Mouse (Mus musculus): ENCODE data around the gene Zbtb38. TPM values are rescaled to one million over a fixed set of nuclear protein-coding genes. Genes with fewer than 3 reads are reported as not detected.

Gene Zbtb38
- polyA plus RNA-seq, 1 experiment, result 10.0 TPM

DNA sequence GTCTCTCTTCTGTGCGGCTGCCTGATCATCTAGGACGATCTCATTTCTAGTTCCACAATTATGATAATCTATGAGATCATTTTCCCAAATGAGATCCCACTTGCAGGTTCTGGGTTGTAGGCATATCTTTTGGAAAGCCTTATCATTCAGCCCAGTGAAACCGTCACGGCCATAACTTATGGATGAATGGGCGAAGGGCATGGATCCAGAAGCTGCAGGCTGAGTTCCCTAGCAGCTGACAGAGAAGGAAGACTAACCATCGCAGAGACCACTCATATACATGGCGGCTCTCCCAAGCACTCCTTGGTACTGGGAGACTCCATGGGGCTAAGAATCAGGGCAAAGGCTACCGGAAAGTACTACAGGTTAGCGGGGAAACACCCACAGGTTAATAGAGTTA is 43.7 kb downstream of the Zbtb38 start:
- H3K4me3 ChIP-seq (ENCODE audit: insufficient read depth, poor library complexity, severe bottlenecking), result no peak overlapping the region
- H3ac ChIP-seq (ENCODE audit: control insufficient read depth, insufficient read length, low read depth), result no peak overlapping the region
- no peaks in the 10 kb centered on the region for H3K27me3 ChIP-seq (ENCODE audit: control insufficient read depth, insufficient read depth, insufficient read length)
- peaks cover 78% of the 10 kb centered on the region for H3K36me3 ChIP-seq (ENCODE audit: control insufficient read depth, insufficient read depth)
- peaks cover 26% of the 10 kb centered on the region for H3K79me3 ChIP-seq (ENCODE audit: low read depth)
- H3K79me2 ChIP-seq (ENCODE audit: control insufficient read depth, insufficient read depth), result peaks cover 74% of the 10 kb centered on the region
- TF ChIP-seq FOSL1 (IDR thresholded peaks at IDR 0.05; ENCODE audit: insufficient read depth, low read length, poor library complexity, severe bottlenecking) (no peak), MAX (IDR thresholded peaks at IDR 0.05) (no peak), MYOG (IDR thresholded peaks at IDR 0.05; ENCODE audit: control insufficient read depth, extremely low read depth, insufficient read length) (no peak), USF1 (IDR thresholded peaks at IDR 0.05; ENCODE audit: low read depth) (no peak), MYOD1 (IDR thresholded peaks at IDR 0.05; ENCODE audit: control insufficient read depth, insufficient read length, low read depth) (no peak), CTCF (IDR thresholded peaks at IDR 0.05; ENCODE audit: control insufficient read depth, insufficient read depth, insufficient read length) (no peak), CEBPB (IDR thresholded peaks at IDR 0.05; ENCODE audit: low read depth) (no peak)

GRCm38 (mm10) chr9:96707964-96708363 is 44.7 kb downstream of the Zbtb38 start:
- Histone ChIP-seq H3K36me3 (ENCODE audit: control insufficient read depth, insufficient read depth) (peaks cover 84% of the 10 kb centered on the region), H3K79me2 (ENCODE audit: control insufficient read depth, insufficient read depth) (peaks cover 68% of the 10 kb centered on the region), H3K4me3 (ENCODE audit: insufficient read depth, poor library complexity, severe bottlenecking) (no peak overlapping the region), H3ac (ENCODE audit: control insufficient read depth, insufficient read length, low read depth) (no peak overlapping the region), H3K79me3 (ENCODE audit: low read depth) (peaks cover 25% of the 10 kb centered on the region), H3K27me3 (ENCODE audit: control insufficient read depth, insufficient read depth, insufficient read length) (no peaks in the 10 kb centered on the region)
- TF ChIP-seq MYOG (IDR thresholded peaks at IDR 0.05; ENCODE audit: control insufficient read depth, extremely low read depth, insufficient read length) (no peak), MYOD1 (IDR thresholded peaks at IDR 0.05; ENCODE audit: control insufficient read depth, insufficient read length, low read depth) (no peak), CEBPB (IDR thresholded peaks at IDR 0.05; ENCODE audit: low read depth) (no peak), FOSL1 (IDR thresholded peaks at IDR 0.05; ENCODE audit: insufficient read depth, low read length, poor library complexity, severe bottlenecking) (no peak), CTCF (IDR thresholded peaks at IDR 0.05; ENCODE audit: control insufficient read depth, insufficient read depth, insufficient read length) (no peak), MAX (IDR thresholded peaks at IDR 0.05) (no peak), USF1 (IDR thresholded peaks at IDR 0.05; ENCODE audit: low read depth) (no peak)

GRCm38 (mm10) chr9:96705576-96706285 is 46.9 kb downstream of the Zbtb38 start:
- TF ChIP-seq CEBPB (IDR thresholded peaks at IDR 0.05; ENCODE audit: low read depth), result no peak
- TF ChIP-seq FOSL1 (IDR thresholded peaks at IDR 0.05; ENCODE audit: insufficient read depth, low read length, poor library complexity, severe bottlenecking), result no peak
- no peak for TF ChIP-seq USF1 (IDR thresholded peaks at IDR 0.05; ENCODE audit: low read depth)
- no peak for TF ChIP-seq MYOG (IDR thresholded peaks at IDR 0.05; ENCODE audit: control insufficient read depth, extremely low read depth, insufficient read length)
- no peak for TF ChIP-seq CTCF (IDR thresholded peaks at IDR 0.05; ENCODE audit: control insufficient read depth, insufficient read depth, insufficient read length)
- TF ChIP-seq MYOD1 (IDR thresholded peaks at IDR 0.05; ENCODE audit: control insufficient read depth, insufficient read length, low read depth), result no peak
- TF ChIP-seq MAX (IDR thresholded peaks at IDR 0.05), result no peak
- peaks cover 84% of the 10 kb centered on the region for H3K36me3 ChIP-seq (ENCODE audit: control insufficient read depth, insufficient read depth)
- H3K79me3 ChIP-seq (ENCODE audit: low read depth), result peaks cover 16% of the 10 kb centered on the region
- H3K79me2 ChIP-seq (ENCODE audit: control insufficient read depth, insufficient read depth), result peaks cover 46% of the 10 kb centered on the region
- H3K27me3 ChIP-seq (ENCODE audit: control insufficient read depth, insufficient read depth, insufficient read length), result no peaks in the 10 kb centered on the region
- H3K4me3 ChIP-seq (ENCODE audit: insufficient read depth, poor library complexity, severe bottlenecking), result no peak overlapping the region
- no peak overlapping the region for H3ac ChIP-seq (ENCODE audit: control insufficient read depth, insufficient read length, low read depth)

DNA sequence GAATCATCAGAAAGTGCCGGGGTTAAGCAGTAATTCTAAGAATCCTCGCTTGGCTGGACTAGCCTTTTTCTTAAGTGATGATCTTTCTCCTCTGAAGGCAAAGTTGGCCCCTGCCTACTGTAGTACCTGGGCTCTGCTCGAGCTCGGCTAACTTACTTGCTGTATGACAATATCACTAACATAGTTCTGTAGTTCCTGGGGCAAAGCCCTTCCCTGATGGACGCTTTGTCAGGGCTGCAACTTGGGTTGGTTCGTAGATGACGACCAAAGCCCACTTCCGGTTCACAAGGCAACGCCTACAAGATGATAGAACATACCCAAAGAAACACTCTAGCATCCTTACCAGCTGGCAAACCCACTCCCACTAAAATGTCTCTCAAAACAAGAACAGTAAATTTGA is 47.7 kb downstream of the Zbtb38 start:
- TF ChIP-seq FOSL1 (IDR thresholded peaks at IDR 0.05; ENCODE audit: insufficient read depth, low read length, poor library complexity, severe bottlenecking) (no peak), MYOG (IDR thresholded peaks at IDR 0.05; ENCODE audit: control insufficient read depth, extremely low read depth, insufficient read length) (no peak), CTCF (IDR thresholded peaks at IDR 0.05; ENCODE audit: control insufficient read depth, insufficient read depth, insufficient read length) (no peak), USF1 (IDR thresholded peaks at IDR 0.05; ENCODE audit: low read depth) (no peak), CEBPB (IDR thresholded peaks at IDR 0.05; ENCODE audit: low read depth) (no peak), MYOD1 (IDR thresholded peaks at IDR 0.05; ENCODE audit: control insufficient read depth, insufficient read length, low read depth) (no peak), MAX (IDR thresholded peaks at IDR 0.05) (no peak)

DNA sequence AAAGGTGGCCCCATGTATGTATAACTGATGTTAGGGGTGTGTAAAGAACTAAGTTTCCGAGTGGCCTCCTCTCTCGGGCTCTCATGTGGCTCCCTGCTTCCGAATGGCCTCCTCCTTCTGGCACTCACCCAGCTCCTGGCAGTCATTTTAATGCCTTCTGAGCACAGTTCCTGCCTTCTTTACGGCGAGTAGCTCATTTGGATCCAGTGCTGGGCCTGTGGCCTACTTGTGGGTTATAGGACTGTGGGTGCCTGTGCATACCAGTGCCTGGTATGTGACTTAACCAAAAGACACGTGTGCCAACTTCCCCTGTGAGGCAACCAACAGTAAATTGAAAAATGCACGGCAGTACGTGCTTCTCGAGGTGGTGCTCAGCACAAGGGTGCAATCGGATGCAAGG is 50.7 kb downstream of the Zbtb38 start:
- Histone ChIP-seq H3K4me3 (ENCODE audit: insufficient read depth, poor library complexity, severe bottlenecking) (no peak overlapping the region), H3K79me3 (ENCODE audit: low read depth) (peaks cover 12% of the 10 kb centered on the region), H3K36me3 (ENCODE audit: control insufficient read depth, insufficient read depth) (peaks cover 88% of the 10 kb centered on the region), H3K79me2 (ENCODE audit: control insufficient read depth, insufficient read depth) (peaks cover 22% of the 10 kb centered on the region), H3ac (ENCODE audit: control insufficient read depth, insufficient read length, low read depth) (no peak overlapping the region), H3K27me3 (ENCODE audit: control insufficient read depth, insufficient read depth, insufficient read length) (no peaks in the 10 kb centered on the region)
- no peak for TF ChIP-seq CEBPB (IDR thresholded peaks at IDR 0.05; ENCODE audit: low read depth)
- no peak for TF ChIP-seq MYOG (IDR thresholded peaks at IDR 0.05; ENCODE audit: control insufficient read depth, extremely low read depth, insufficient read length)
- no peak for TF ChIP-seq MAX (IDR thresholded peaks at IDR 0.05)
- TF ChIP-seq MYOD1 (IDR thresholded peaks at IDR 0.05; ENCODE audit: control insufficient read depth, insufficient read length, low read depth), result no peak
- no peak for TF ChIP-seq CTCF (IDR thresholded peaks at IDR 0.05; ENCODE audit: control insufficient read depth, insufficient read depth, insufficient read length)
- TF ChIP-seq USF1 (IDR thresholded peaks at IDR 0.05; ENCODE audit: low read depth), result no peak
- TF ChIP-seq FOSL1 (IDR thresholded peaks at IDR 0.05; ENCODE audit: insufficient read depth, low read length, poor library complexity, severe bottlenecking), result no peak

More for the DNA sequence above, 47.7 kb downstream of the Zbtb38 start:
- H3K36me3 ChIP-seq (ENCODE audit: control insufficient read depth, insufficient read depth), result peaks cover 87% of the 10 kb centered on the region
- H3K79me3 ChIP-seq (ENCODE audit: low read depth), result peaks cover 15% of the 10 kb centered on the region
- H3K27me3 ChIP-seq (ENCODE audit: control insufficient read depth, insufficient read depth, insufficient read length), result no peaks in the 10 kb centered on the region
- no peak overlapping the region for H3K4me3 ChIP-seq (ENCODE audit: insufficient read depth, poor library complexity, severe bottlenecking)
- no peak overlapping the region for H3ac ChIP-seq (ENCODE audit: control insufficient read depth, insufficient read length, low read depth)
- peaks cover 38% of the 10 kb centered on the region for H3K79me2 ChIP-seq (ENCODE audit: control insufficient read depth, insufficient read depth)
